ENCODE assay signal across 10 mouse cellular contexts in genomic region chr12:85522631-85523388, GRCm38 (mm10). TPM values are rescaled to one million over a fixed set of nuclear protein-coding genes. Genes with fewer than 3 reads are reported as not detected.
DNase-seq lines count a peak whose midpoint lies in the region; ATAC-seq lines count a peak whose summit lies in the region.
"Had no signal": no experiment of that assay in that cellular context is flagged by ENCODE, and none has a peak within 500 bp of the region (broad histone marks: within the 10 kb centered on the region; RNA-seq: fewer than 3 reads in every experiment).

No protein-coding gene starts in this region.

- no peak for DNase-seq in hindbrain, embryonic 10.5 days (ENCODE audit: low spot score)
- peak; percentile 52 for DNase-seq in Muller cell, postnatal 12 days (ENCODE audit: inconsistent ontology term)
- DNase-seq in adrenal gland, postnatal 36 days = peak; percentile 35 to 53
- DNase-seq in cerebellum, adult 9-11 months = no peak

- H3K36me3 ChIP-seq in hindbrain, embryonic 10.5 days = no peaks in the 10 kb centered on the region
- H3K36me3 ChIP-seq in hindbrain, embryonic 16.5 days (ENCODE audit: control insufficient read depth, insufficient read depth, low read length) = no peaks in the 10 kb centered on the region
- H3K36me3 ChIP-seq in lung, embryonic 16.5 days (ENCODE audit: control insufficient read depth, insufficient read depth, low read length) = no peaks in the 10 kb centered on the region

- no peaks in the 10 kb centered on the region; the same call in 1 of the 2 replicates for H3K27me3 ChIP-seq in hindbrain, embryonic 10.5 days (ENCODE audit: insufficient read depth, poor library complexity, severe bottlenecking)
- no peaks in the 10 kb centered on the region for H3K27me3 ChIP-seq in hindbrain, embryonic 16.5 days (replicated peaks; ENCODE audit: control insufficient read depth, insufficient read depth, low read length)
- H3K27me3 ChIP-seq in lung, embryonic 16.5 days (ENCODE audit: control insufficient read depth, insufficient read depth, low read depth, low read length) = no peaks in the 10 kb centered on the region

- no peak overlapping the region for H3K4me3 ChIP-seq in hindbrain, embryonic 10.5 days
- no peak overlapping the region for H3K4me3 ChIP-seq in hindbrain, embryonic 16.5 days (ENCODE audit: low read length)
- H3K4me3 ChIP-seq in lung, embryonic 16.5 days (ENCODE audit: low read length) = no peak overlapping the region
- H3K4me3 ChIP-seq: heart, adult 2 months had no signal

- peak overlapping the region; percentile 46 for H3K27ac ChIP-seq in hindbrain, embryonic 10.5 days
- no peak overlapping the region for H3K27ac ChIP-seq in hindbrain, embryonic 16.5 days (ENCODE audit: low read depth, low read length)
- no peak overlapping the region for H3K27ac ChIP-seq in lung, embryonic 16.5 days (ENCODE audit: low read length)
- H3K27ac ChIP-seq: heart, adult 2 months; hindbrain, embryonic 14.5 days had no signal

- 71% methylated on average over 7 of the region's 7 CpGs for WGBS in hindbrain, embryonic 10.5 days
- WGBS in hindbrain, embryonic 16.5 days = 73% methylated on average over 7 of the region's 7 CpGs
- 47% methylated on average over 7 of the region's 7 CpGs for WGBS in lung, embryonic 16.5 days

- ATAC-seq in hindbrain, embryonic 16.5 days = no peak
- ATAC-seq in lung, embryonic 16.5 days (ENCODE audit: low read depth) = peak; percentile 36
- ATAC-seq in megakaryocyte-erythroid progenitor cell, adult 5-6 weeks (replicated peaks; ENCODE audit: low FRiP score, low TSS enrichment, poor library complexity, severe bottlenecking) = no peak
- no peak for ATAC-seq in erythroblast, adult 5-6 weeks (replicated peaks; ENCODE audit: low FRiP score, poor library complexity, severe bottlenecking)

- no peak overlapping the region for H3K4me2 ChIP-seq in hindbrain, embryonic 16.5 days (ENCODE audit: low read length)
- H3K4me2 ChIP-seq in lung, embryonic 16.5 days (ENCODE audit: low read depth, low read length) = no peak overlapping the region
- H3K4me2 ChIP-seq: hindbrain, embryonic 14.5 days had no signal

- no peak overlapping the region for H3K9ac ChIP-seq in hindbrain, embryonic 16.5 days (ENCODE audit: low read depth, low read length)
- no peak overlapping the region for H3K9ac ChIP-seq in lung, embryonic 16.5 days (ENCODE audit: low read length)
- H3K9ac ChIP-seq: hindbrain, embryonic 14.5 days had no signal

- H3K4me1 ChIP-seq in hindbrain, embryonic 10.5 days (replicated peaks) = peaks cover 46% of the 10 kb centered on the region
- peaks cover 3% of the 10 kb centered on the region for H3K4me1 ChIP-seq in hindbrain, embryonic 16.5 days (ENCODE audit: control insufficient read depth, insufficient read depth, low read depth, low read length)
- peaks cover 8% of the 10 kb centered on the region for H3K4me1 ChIP-seq in lung, embryonic 16.5 days (replicated peaks; ENCODE audit: control insufficient read depth, insufficient read depth, low read length)

- no peaks in the 10 kb centered on the region for H3K9me3 ChIP-seq in hindbrain, embryonic 10.5 days
- no peaks in the 10 kb centered on the region for H3K9me3 ChIP-seq in hindbrain, embryonic 16.5 days (ENCODE audit: control insufficient read depth, low read length)
- no peaks in the 10 kb centered on the region for H3K9me3 ChIP-seq in lung, embryonic 16.5 days (ENCODE audit: control insufficient read depth, low read length)

RNA-seq across cellular contexts. Expression of gene Fos, which starts 49.1 kb away (rescaled TPM):
- 1.5 TPM in 2 replicates for polyA plus RNA-seq in hindbrain, embryonic 10.5 days (2016; fragmentation: Nextera tagmentation; extraction: Ambion mirVana)
- polyA plus RNA-seq in hindbrain, embryonic 16.5 days (2015; fragmentation: Nextera tagmentation; extraction: Ambion mirVana) = 3.9 and 4.3 TPM in 2 replicates
- total RNA-seq in adrenal gland, postnatal 36 days (2021) = 10 to 100 TPM in 1 of 2 experiments, 1 to 10 TPM in 1; 8.4 to 18.8 TPM
- polyA plus RNA-seq in lung, embryonic 16.5 days (2015; fragmentation: Nextera tagmentation; extraction: Ambion mirVana) = 6.8 and 7.9 TPM in 2 replicates
- total RNA-seq in megakaryocyte-erythroid progenitor cell, adult 5-6 weeks (2014; fragmentation: Nextera tagmentation) = 2.8 and 16.5 TPM in 2 replicates
- total RNA-seq in megakaryocyte-erythroid progenitor cell, adult 5-6 weeks (2017) = 257 and 293 TPM in 2 replicates
- 40.3 and 41.9 TPM in 2 replicates for total RNA-seq in erythroblast, adult 5-6 weeks (2015; ENCODE audit: low replicate concordance)
- total RNA-seq in erythroblast, adult 5-6 weeks (2017; ENCODE audit: low replicate concordance) = 25.0 and 32.1 TPM in 2 replicates

Comparison
In these comparisons a context has a peak if more than half of its experiments do, and no peak if none do; other contexts are left out.
1. DNase-seq: peak in Muller cell, postnatal 12 days (single experiment) and adrenal gland, postnatal 36 days (2 of 2); none in hindbrain, embryonic 10.5 days (single experiment) and cerebellum, adult 9-11 months (single experiment).